Mouse (Mus musculus) liver, postnatal 0 days (tissue): ENCODE measurements at regions not wholly inside any gene's neighbourhood (a gene's known extent, or its start where the extent isn't known, plus 50 kb on each side); places are given as distances from the start of the nearest gene placed in this dataset.

ENCODE experiments used
- CTCF ChIP-seq: sonication (generic); IDR thresholded peaks from 2 replicates; pipeline ENCODE4 v1.5.1; 2016; ENCODE audit warnings: antibody characterized with exemption, low read depth
- EP300 ChIP-seq: IDR thresholded peaks from 2 replicates; pipeline ENCODE4 v1.6.1; 2016; ENCODE audit warnings: antibody characterized with exemption, low read depth, mild to moderate bottlenecking

DNA sequence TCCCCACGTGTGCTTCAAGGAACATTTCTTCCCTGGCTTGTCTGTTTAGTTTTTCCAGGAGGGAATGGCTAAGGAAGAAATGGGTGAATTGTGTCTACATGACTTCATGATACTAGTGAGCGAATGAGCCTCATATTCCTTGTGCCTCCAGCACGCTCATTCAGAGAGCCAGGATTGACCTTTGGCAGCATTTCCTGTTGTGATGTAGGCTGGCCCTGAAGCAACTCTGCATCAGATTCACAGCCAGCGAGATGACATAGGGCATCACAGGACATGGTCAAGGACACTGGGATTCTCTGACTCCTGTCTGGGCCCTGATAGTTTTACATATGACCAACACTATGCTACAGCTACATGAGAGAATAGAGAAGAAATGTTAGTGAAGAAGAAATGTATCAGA lies 135.3 kb upstream of the Arhgap5 start:
- TF ChIP-seq CTCF (no peak), EP300 (no peak)
